Mouse (Mus musculus) kidney, adult 2 months (tissue): ENCODE measurements at regions not wholly inside any gene's neighbourhood (a gene's known extent, or its start where the extent isn't known, plus 50 kb on each side); places are given as distances from the start of the nearest gene placed in this dataset.

Experiments
- DNase-seq: peaks from one replicate; pipeline ENCODE4 v3.0.0; 2021
- H3K27ac ChIP-seq: fragments of 200-500 bp; 2 replicates; pipeline ENCODE4 v1.5.1; 2012; ENCODE audit warnings: low read depth, low read length, control low read depth, inconsistent platforms; ENCODE audit not compliant: insufficient read depth
- H3K27me3 ChIP-seq: fragments of 200-500 bp; replicated peaks from 2 replicates; pipeline ENCODE4 v1.6.1; 2012; ENCODE audit warnings: mild to moderate bottlenecking, moderate library complexity, low read length, inconsistent platforms; ENCODE audit not compliant: control insufficient read depth, insufficient read depth
- H3K36me3 ChIP-seq: fragments of 200-500 bp; 2 replicates; pipeline ENCODE4 v1.6.1; 2012; ENCODE audit warnings: mild to moderate bottlenecking, moderate library complexity, low read length, inconsistent platforms; ENCODE audit not compliant: control insufficient read depth, insufficient read depth
- H3K4me1 ChIP-seq: fragments of 200-500 bp; 2 replicates; pipeline ENCODE4 v1.6.1; 2011; ENCODE audit warnings: low read length; ENCODE audit not compliant: control insufficient read depth, insufficient read depth
- H3K4me3 ChIP-seq: fragments of 200-500 bp; 2 replicates; pipeline ENCODE4 v1.5.1; 2011; ENCODE audit warnings: mild to moderate bottlenecking, low read depth, low read length, control low read depth; ENCODE audit not compliant: insufficient read depth
- CTCF ChIP-seq: fragments of 200-500 bp; conservative IDR thresholded peaks from 2 replicates; pipeline ENCODE4 v1.5.1; 2011; ENCODE audit warnings: low read depth, mild to moderate bottlenecking, control low read depth, low read length, moderate library complexity, mixed read lengths; ENCODE audit not compliant: insufficient read depth, insufficient read length
- POLR2A ChIP-seq: fragments of 200-500 bp; IDR thresholded peaks from one replicate; pipeline ENCODE4 v1.6.1; 2011; ENCODE audit warnings: low read depth, low read length, control low read depth
- WGBS: fragments of 180-500 bp; shearing (Covaris S2); methylation state at CpG from one replicate; pipeline ENCODE4 v1.1.7; 2018; 5-methylcytosine and 5-hydroxymethylcytosine counted together

GRCm38 (mm10) chr8:26356801-26357200 is 237.5 kb downstream of the Gm45692 start:
- Histone ChIP-seq H3K27me3 (no peaks in the 10 kb centered on the region), H3K36me3 (no peaks in the 10 kb centered on the region), H3K27ac (no peak overlapping the region), H3K4me3 (no peak overlapping the region), H3K4me1 (peaks cover 2% of the 10 kb centered on the region; the same call in 1 of the 2 replicates)
- TF ChIP-seq POLR2A, result no peak
- TF ChIP-seq CTCF, result no peak
- no peak for DNase-seq
- 78% methylated on average over 8 of the region's 8 CpGs for WGBS

- Histone ChIP-seq H3K4me1 (no peaks in the 10 kb centered on the region), H3K27me3 (no peaks in the 10 kb centered on the region), H3K27ac (no peak overlapping the region), H3K4me3 (no peak overlapping the region), H3K36me3 (no peaks in the 10 kb centered on the region)
- TF ChIP-seq POLR2A, result no peak
- no peak for TF ChIP-seq CTCF
- no peak for DNase-seq
- 83% methylated on average over 13 of the region's 13 CpGs for whole genome bisulfite sequencing
These were observed 239.4 kb downstream of the Gm45692 start for GRCm38 (mm10) chr8:26358711-26359136.

- H3K36me3 ChIP-seq, result no peaks in the 10 kb centered on the region
- H3K4me1 ChIP-seq, result no peaks in the 10 kb centered on the region
- TF ChIP-seq POLR2A, result no peak
- no peak for TF ChIP-seq CTCF
- no peak for DNase-seq
- WGBS, result 77% methylated on average over 5 of the region's 5 CpGs
- H3K27ac ChIP-seq, result no peak overlapping the region
- no peaks in the 10 kb centered on the region for H3K27me3 ChIP-seq
- no peak overlapping the region for H3K4me3 ChIP-seq
These were observed 243.0 kb downstream of the Gm45692 start for GRCm38 (mm10) chr8:26362366-26362765.

GRCm38 (mm10) chr8:26363616-26364015 is 244.3 kb downstream of the Gm45692 start:
- 78% methylated on average over 4 of the region's 4 CpGs for WGBS
- Histone ChIP-seq H3K36me3 (no peaks in the 10 kb centered on the region), H3K4me1 (no peaks in the 10 kb centered on the region), H3K4me3 (no peak overlapping the region), H3K27ac (no peak overlapping the region), H3K27me3 (no peaks in the 10 kb centered on the region)
- DNase-seq, result no peak
- no peak for TF ChIP-seq POLR2A
- TF ChIP-seq CTCF, result no peak

- Histone ChIP-seq H3K27ac (no peak overlapping the region), H3K4me1 (no peaks in the 10 kb centered on the region), H3K27me3 (no peaks in the 10 kb centered on the region), H3K4me3 (no peak overlapping the region), H3K36me3 (no peaks in the 10 kb centered on the region)
- no peak for DNase-seq
- WGBS, result 30% methylated on average over 4 of the region's 4 CpGs
- TF ChIP-seq CTCF (no peak), POLR2A (no peak)
These were observed 245.3 kb downstream of the Gm45692 start for GRCm38 (mm10) chr8:26364637-26365036.

- Histone ChIP-seq H3K27ac (no peak overlapping the region), H3K36me3 (no peaks in the 10 kb centered on the region), H3K4me1 (no peaks in the 10 kb centered on the region), H3K4me3 (no peak overlapping the region), H3K27me3 (no peaks in the 10 kb centered on the region)
- 37% methylated on average over 3 of the region's 3 CpGs for WGBS
- DNase-seq, result peak; percentile 72
- TF ChIP-seq CTCF (peak; percentile 58), POLR2A (no peak)
These were observed 261.3 kb downstream of the Gm45692 start for GRCm38 (mm10) chr8:26380668-26381067.

GRCm38 (mm10) chr8:26382426-26382825 is 263.1 kb downstream of the Gm45692 start:
- H3K36me3 ChIP-seq, result no peaks in the 10 kb centered on the region
- DNase-seq, result no peak
- H3K4me1 ChIP-seq, result no peaks in the 10 kb centered on the region
- WGBS, result 90% methylated on average over 7 of the region's 7 CpGs
- no peak overlapping the region for H3K4me3 ChIP-seq
- no peak overlapping the region for H3K27ac ChIP-seq
- H3K27me3 ChIP-seq, result no peaks in the 10 kb centered on the region
- TF ChIP-seq POLR2A (no peak), CTCF (no peak)
